Mouse (Mus musculus): ENCODE results near the gene Tmem213. TPM values are rescaled to one million over a fixed set of nuclear protein-coding genes. Genes with fewer than 3 reads are reported as not detected.

Tmem213 gene
- polyA plus RNA-seq, 1 experiment from 2014 or later = not detected

- Histone ChIP-seq H3K27ac (no peak overlapping the region), H3K4me3 (replicated peaks) (no peak overlapping the region), H3K36me3 (no peaks in the 10 kb centered on the region), H3K4me2 (no peak overlapping the region), H3K27me3 (no peaks in the 10 kb centered on the region), H3K9me3 (replicated peaks) (no peaks in the 10 kb centered on the region), H3K4me1 (replicated peaks) (no peaks in the 10 kb centered on the region), H3K9ac (no peak overlapping the region)
- DNase-seq (no peak), ATAC-seq (ENCODE audit: low read depth) (no peak)
- WGBS (ENCODE audit: insufficient replicate concordance) = 67% methylated on average over 8 of the region's 8 CpGs
These were observed 25.9 kb downstream of the Tmem213 start for GRCm38 (mm10) chr6:38134806-38135559.

DNA sequence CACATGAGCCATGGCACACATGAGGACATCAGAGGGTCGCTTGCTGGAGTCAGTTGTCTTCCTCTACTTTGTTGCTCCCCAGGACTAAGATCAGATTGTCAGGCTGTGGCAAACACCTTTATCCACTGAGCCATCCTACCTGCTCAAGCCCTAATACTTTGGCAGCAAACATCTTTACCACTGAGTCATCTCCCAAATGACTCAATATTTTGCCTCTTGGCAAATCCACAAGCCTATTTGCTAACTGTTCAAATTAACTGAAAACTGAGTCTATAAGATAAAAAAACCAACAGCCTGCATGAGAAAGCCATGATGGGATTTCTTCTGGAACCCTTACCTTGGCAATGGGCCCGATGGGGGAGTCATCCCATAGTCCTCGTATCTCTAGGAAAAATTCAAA lies 30.0 kb downstream of the Tmem213 start:
- Histone ChIP-seq H3K4me2 (no peak overlapping the region), H3K9me3 (replicated peaks) (no peaks in the 10 kb centered on the region), H3K27me3 (no peaks in the 10 kb centered on the region), H3K36me3 (no peaks in the 10 kb centered on the region), H3K4me1 (replicated peaks) (peaks cover 4% of the 10 kb centered on the region), H3K4me3 (replicated peaks) (no peak overlapping the region), H3K27ac (no peak overlapping the region), H3K9ac (no peak overlapping the region)
- ATAC-seq (ENCODE audit: low read depth) (no peak), DNase-seq (no peak)
- 68% methylated on average over 3 of the region's 3 CpGs for WGBS (ENCODE audit: insufficient replicate concordance)

GRCm38 (mm10) chr6:38140402-38140801 lies 31.3 kb downstream of the Tmem213 start:
- H3K36me3 ChIP-seq = no peaks in the 10 kb centered on the region
- H3K27me3 ChIP-seq = no peaks in the 10 kb centered on the region
- H3K27ac ChIP-seq = no peak overlapping the region
- 71% methylated on average over 9 of the region's 9 CpGs for WGBS (ENCODE audit: insufficient replicate concordance)
- no peak overlapping the region for H3K4me2 ChIP-seq
- DNase-seq (no peak), ATAC-seq (ENCODE audit: low read depth) (no peak)
- H3K9me3 ChIP-seq (replicated peaks) = no peaks in the 10 kb centered on the region
- no peak overlapping the region for H3K4me3 ChIP-seq (replicated peaks)
- no peak overlapping the region for H3K9ac ChIP-seq
- peaks cover 10% of the 10 kb centered on the region for H3K4me1 ChIP-seq (replicated peaks)

DNA sequence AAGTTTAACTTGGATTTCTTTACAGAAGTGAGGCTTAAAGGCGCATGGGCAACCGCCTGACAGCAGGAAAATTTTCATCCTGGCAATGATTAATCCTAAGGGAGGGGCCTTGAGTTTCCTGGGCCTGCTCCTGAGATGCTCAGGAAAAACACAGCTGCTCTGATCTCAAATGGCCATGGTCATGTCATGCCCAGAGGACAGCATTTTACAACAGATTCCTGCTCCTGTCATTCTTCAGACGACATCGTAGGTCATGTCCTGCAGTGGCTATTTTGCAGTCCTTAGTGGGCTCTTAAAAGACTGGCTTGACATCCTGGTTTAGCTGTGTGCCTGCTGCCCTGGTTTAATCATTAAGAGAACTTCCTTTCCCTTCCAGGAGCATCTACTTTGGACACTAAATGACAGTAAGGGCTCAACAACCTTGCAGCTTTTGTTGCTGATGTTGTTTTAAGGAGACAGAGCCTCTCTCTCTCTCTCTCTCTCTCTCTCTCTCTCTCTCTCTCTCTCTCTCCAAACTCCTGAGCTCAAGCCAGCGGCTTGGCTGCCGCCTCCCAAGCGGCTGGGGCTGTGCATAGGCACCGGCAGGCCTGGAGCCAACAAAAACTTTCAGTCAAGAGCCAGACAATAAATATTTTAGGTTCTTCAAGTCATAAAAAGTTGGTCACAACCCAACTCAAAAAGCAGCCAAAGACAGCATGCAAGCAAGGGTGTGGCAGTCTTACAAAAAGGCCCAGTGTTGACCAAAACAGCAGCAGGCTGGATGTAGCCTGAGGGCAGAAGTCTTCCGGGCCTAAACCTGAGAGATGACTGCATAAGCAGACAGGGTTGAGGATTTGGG lies 35.3 kb downstream of the Tmem213 start:
- WGBS (ENCODE audit: insufficient replicate concordance) = 70% methylated on average over 9 of the region's 9 CpGs
- ATAC-seq (ENCODE audit: low read depth) (no peak), DNase-seq (no peak)
- Histone ChIP-seq H3K9ac (no peak overlapping the region), H3K4me3 (replicated peaks) (no peak overlapping the region), H3K27ac (peak overlapping the region; percentile 48), H3K36me3 (no peaks in the 10 kb centered on the region), H3K4me1 (replicated peaks) (peaks cover 14% of the 10 kb centered on the region), H3K4me2 (no peak overlapping the region), H3K27me3 (no peaks in the 10 kb centered on the region), H3K9me3 (replicated peaks) (no peaks in the 10 kb centered on the region)

DNA sequence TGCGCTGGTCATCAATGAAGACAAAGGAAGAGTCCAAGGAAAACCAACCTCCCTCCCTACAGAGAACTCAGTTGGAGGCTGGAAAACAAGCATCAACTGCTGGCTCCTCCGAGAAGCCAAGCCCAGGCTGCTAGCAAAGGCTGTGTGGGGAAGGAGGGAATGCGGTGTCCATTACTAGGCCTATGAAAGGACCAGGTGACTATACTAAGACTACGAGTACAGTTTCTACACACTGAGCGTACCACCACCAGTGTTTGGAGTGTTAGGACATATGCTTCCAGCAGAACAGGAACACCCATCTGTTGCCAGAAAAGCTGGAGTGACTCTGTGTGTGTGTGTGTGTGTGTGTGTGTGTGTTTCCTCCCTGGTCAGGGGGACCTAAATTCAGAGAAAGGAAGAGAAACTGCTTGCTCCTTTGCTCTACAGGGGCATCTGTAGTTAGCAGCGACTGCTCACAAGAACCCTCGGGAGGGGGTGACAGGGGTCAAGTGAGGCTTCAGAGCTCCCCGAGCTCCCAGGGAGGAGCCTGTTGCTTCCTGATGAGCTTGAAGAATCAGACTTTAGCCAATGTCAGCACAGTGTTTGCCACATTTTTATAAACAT lies 36.5 kb downstream of the Tmem213 start:
- no peaks in the 10 kb centered on the region for H3K9me3 ChIP-seq (replicated peaks)
- no peak overlapping the region for H3K4me3 ChIP-seq (replicated peaks)
- no peak overlapping the region for H3K4me2 ChIP-seq
- peaks cover 14% of the 10 kb centered on the region for H3K4me1 ChIP-seq (replicated peaks)
- H3K27ac ChIP-seq = no peak overlapping the region
- DNase-seq = no peak
- ATAC-seq (ENCODE audit: low read depth) = no peak
- no peaks in the 10 kb centered on the region for H3K36me3 ChIP-seq
- H3K9ac ChIP-seq = no peak overlapping the region
- H3K27me3 ChIP-seq = no peaks in the 10 kb centered on the region
- 65% methylated on average over 8 of the region's 8 CpGs for WGBS (ENCODE audit: insufficient replicate concordance)

- H3K4me2 ChIP-seq = no peak overlapping the region
- H3K27me3 ChIP-seq = no peaks in the 10 kb centered on the region
- H3K36me3 ChIP-seq = no peaks in the 10 kb centered on the region
- no peak for ATAC-seq (ENCODE audit: low read depth)
- 70% methylated on average over 5 of the region's 5 CpGs for WGBS (ENCODE audit: insufficient replicate concordance)
- peaks cover 14% of the 10 kb centered on the region for H3K4me1 ChIP-seq (replicated peaks)
- H3K4me3 ChIP-seq (replicated peaks) = no peak overlapping the region
- no peaks in the 10 kb centered on the region for H3K9me3 ChIP-seq (replicated peaks)
- DNase-seq = no peak
- H3K27ac ChIP-seq = no peak overlapping the region
- no peak overlapping the region for H3K9ac ChIP-seq
These were observed 38.2 kb downstream of the Tmem213 start for GRCm38 (mm10) chr6:38147301-38147700.

DNA sequence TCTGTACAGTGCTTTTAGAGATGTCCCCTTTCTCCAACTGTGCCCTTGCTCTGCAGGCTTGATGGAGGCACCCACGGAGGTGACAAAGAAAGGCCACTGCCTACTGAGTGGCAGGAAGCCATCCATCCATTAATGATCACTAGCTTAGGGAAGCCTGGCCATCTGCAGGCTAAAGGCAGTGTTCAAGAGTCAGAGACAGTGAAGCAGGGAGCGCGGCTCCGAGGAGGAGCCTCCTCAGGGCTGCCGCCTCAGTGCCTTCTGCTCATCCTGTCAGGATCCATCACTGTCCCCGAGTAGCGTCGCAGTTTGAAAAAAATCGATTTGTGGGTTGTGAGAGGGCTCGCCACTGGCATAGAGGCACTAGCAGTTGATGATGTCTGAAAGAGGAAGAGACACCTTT lies 39.6 kb downstream of the Tmem213 start:
- H3K27me3 ChIP-seq = no peaks in the 10 kb centered on the region
- DNase-seq (no peak), ATAC-seq (ENCODE audit: low read depth) (no peak)
- H3K4me1 ChIP-seq (replicated peaks) = peaks cover 19% of the 10 kb centered on the region
- no peak overlapping the region for H3K4me3 ChIP-seq (replicated peaks)
- no peaks in the 10 kb centered on the region for H3K36me3 ChIP-seq
- H3K4me2 ChIP-seq = no peak overlapping the region
- WGBS (ENCODE audit: insufficient replicate concordance) = 76% methylated on average over 10 of the region's 10 CpGs
- H3K9me3 ChIP-seq (replicated peaks) = no peaks in the 10 kb centered on the region
- no peak overlapping the region for H3K27ac ChIP-seq
- no peak overlapping the region for H3K9ac ChIP-seq

GRCm38 (mm10) chr6:38149483-38149882 lies 40.4 kb downstream of the Tmem213 start:
- H3K36me3 ChIP-seq = no peaks in the 10 kb centered on the region
- H3K27me3 ChIP-seq = no peaks in the 10 kb centered on the region
- 79% methylated on average over 19 of the region's 19 CpGs for WGBS (ENCODE audit: insufficient replicate concordance)
- no peak overlapping the region for H3K9ac ChIP-seq
- no peak overlapping the region for H3K4me3 ChIP-seq (replicated peaks)
- no peak overlapping the region for H3K27ac ChIP-seq
- no peaks in the 10 kb centered on the region for H3K9me3 ChIP-seq (replicated peaks)
- ATAC-seq (ENCODE audit: low read depth) = no peak
- H3K4me1 ChIP-seq (replicated peaks) = peaks cover 19% of the 10 kb centered on the region
- no peak for DNase-seq
- no peak overlapping the region for H3K4me2 ChIP-seq

GRCm38 (mm10) chr6:38152305-38152704 lies 43.2 kb downstream of the Tmem213 start:
- Histone ChIP-seq H3K9me3 (replicated peaks) (no peaks in the 10 kb centered on the region), H3K4me3 (replicated peaks) (no peak overlapping the region), H3K4me2 (no peak overlapping the region), H3K36me3 (no peaks in the 10 kb centered on the region), H3K27ac (no peak overlapping the region), H3K4me1 (replicated peaks) (peaks cover 9% of the 10 kb centered on the region), H3K9ac (no peak overlapping the region), H3K27me3 (no peaks in the 10 kb centered on the region)
- DNase-seq (no peak), ATAC-seq (ENCODE audit: low read depth) (0 out of 2 replicates have a peak, but pooled peaks have one; percentile 39)
- 44% methylated on average over 11 of the region's 11 CpGs for WGBS (ENCODE audit: insufficient replicate concordance)

DNA sequence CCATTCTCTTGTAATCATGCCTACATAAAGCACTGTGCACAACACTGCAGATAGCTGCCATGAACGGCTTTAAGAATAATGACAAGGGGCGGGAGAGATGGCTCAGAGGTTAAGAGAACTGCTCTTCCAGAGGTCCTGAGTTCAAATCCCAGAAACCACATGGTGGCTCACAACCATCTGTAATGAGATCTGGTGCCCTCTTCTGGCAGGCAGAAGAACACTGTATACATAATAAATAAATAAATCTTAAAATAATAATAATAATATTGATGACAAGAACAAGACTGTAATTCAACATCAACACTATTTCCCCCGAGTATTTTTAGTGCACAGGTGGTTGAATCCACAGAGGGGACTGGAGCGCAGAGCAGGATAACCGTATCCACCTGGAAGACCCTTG lies 47.1 kb downstream of the Tmem213 start:
- Histone ChIP-seq H3K4me3 (replicated peaks) (no peak overlapping the region), H3K4me1 (replicated peaks) (peaks cover 9% of the 10 kb centered on the region), H3K9ac (no peak overlapping the region), H3K9me3 (replicated peaks) (no peaks in the 10 kb centered on the region), H3K4me2 (no peak overlapping the region), H3K36me3 (no peaks in the 10 kb centered on the region), H3K27ac (no peak overlapping the region), H3K27me3 (no peaks in the 10 kb centered on the region)
- 74% methylated on average over 5 of the region's 5 CpGs for WGBS (ENCODE audit: insufficient replicate concordance)
- ATAC-seq (ENCODE audit: low read depth) (no peak), DNase-seq (no peak)

DNA sequence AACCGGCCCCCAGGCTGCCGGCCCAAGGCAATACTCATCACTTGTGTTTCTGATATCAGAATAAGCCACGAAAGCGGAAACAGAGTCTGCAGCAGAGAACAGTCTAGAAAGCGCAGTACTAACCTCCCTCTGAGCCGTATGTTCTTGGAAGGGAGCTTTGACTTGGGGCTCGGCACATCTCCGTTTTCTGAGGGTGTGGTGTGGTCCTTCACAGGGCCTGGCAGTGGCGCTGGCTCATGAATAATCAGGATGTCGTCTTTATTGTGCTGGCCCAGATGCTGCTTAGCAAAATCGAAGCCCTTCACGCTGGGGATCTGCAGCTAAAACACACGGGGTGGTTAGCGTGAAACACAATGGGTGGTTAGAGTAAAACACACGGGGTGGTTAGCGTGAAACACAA lies 48.9 kb downstream of the Tmem213 start:
- no peaks in the 10 kb centered on the region for H3K9me3 ChIP-seq (replicated peaks)
- no peaks in the 10 kb centered on the region for H3K27me3 ChIP-seq
- WGBS (ENCODE audit: insufficient replicate concordance) = 76% methylated on average over 16 of the region's 16 CpGs
- H3K27ac ChIP-seq = no peak overlapping the region
- H3K36me3 ChIP-seq = no peaks in the 10 kb centered on the region
- no peak overlapping the region for H3K4me3 ChIP-seq (replicated peaks)
- no peak overlapping the region for H3K4me2 ChIP-seq
- no peak overlapping the region for H3K9ac ChIP-seq
- DNase-seq (no peak), ATAC-seq (ENCODE audit: low read depth) (no peak)
- H3K4me1 ChIP-seq (replicated peaks) = no peaks in the 10 kb centered on the region; the same call in 1 of the 2 replicates
